Mouse (Mus musculus): Measurements from ENCODE around the gene Fdps.

DNA sequence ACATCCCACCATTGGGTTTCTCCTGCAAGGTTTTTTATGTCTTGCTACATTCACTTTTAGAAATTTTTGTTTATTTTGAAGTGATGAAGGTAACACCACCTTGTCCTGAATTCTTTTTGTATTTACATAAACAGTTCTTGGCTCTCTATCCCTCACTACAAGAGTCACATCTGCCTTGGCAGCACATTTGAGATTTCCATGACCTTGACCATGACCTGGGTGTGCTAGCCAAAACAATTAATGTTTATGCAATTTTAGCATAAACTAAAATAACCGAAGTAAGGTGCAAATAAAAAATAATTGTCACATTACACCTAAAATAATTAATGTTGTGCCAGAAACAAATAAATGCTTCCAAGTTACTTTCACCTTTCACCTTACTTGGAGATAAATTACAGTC lies 6.4 kb upstream of the Fdps start:
- TF ChIP-seq POLR2A (IDR thresholded peaks at IDR 0.05; ENCODE audit: extremely low read depth, insufficient read depth, low read length) (no peak), CTCF (IDR thresholded peaks at IDR 0.05; ENCODE audit: extremely low read depth, insufficient read depth, low read length) (no peak)
